Mouse (Mus musculus): ENCODE measurements around the gene Hipk4. TPM values are rescaled to one million over a fixed set of nuclear protein-coding genes. Genes with fewer than 3 reads are reported as not detected.

Gene Hipk4
- polyA plus RNA-seq, 1 experiment: not detected

GRCm38 (mm10) chr7:27518314-27518713 lies 4.8 kb upstream of the Hipk4 start:
- no peaks in the 10 kb centered on the region for H3K4me1 ChIP-seq (ENCODE audit: control insufficient read depth, insufficient read depth, insufficient read length, low read length)
- H3K27ac ChIP-seq (replicated peaks; ENCODE audit: low read depth, low read length): no peak overlapping the region
- no peak overlapping the region for H3K4me3 ChIP-seq (ENCODE audit: insufficient read depth, low read depth, low read length)

GRCm38 (mm10) chr7:27520104-27520503 lies 3.0 kb upstream of the Hipk4 start:
- no peak overlapping the region for H3K4me3 ChIP-seq (ENCODE audit: insufficient read depth, low read depth, low read length)
- H3K4me1 ChIP-seq (ENCODE audit: control insufficient read depth, insufficient read depth, insufficient read length, low read length): no peaks in the 10 kb centered on the region
- no peak overlapping the region for H3K27ac ChIP-seq (replicated peaks; ENCODE audit: low read depth, low read length)

- Histone ChIP-seq H3K27ac (replicated peaks; ENCODE audit: low read depth, low read length) (no peak overlapping the region), H3K4me3 (ENCODE audit: insufficient read depth, low read depth, low read length) (no peak overlapping the region), H3K4me1 (ENCODE audit: control insufficient read depth, insufficient read depth, insufficient read length, low read length) (no peaks in the 10 kb centered on the region)
Measured at GRCm38 (mm10) chr7:27520599-27520998, 2.5 kb upstream of the Hipk4 start.

- no peak overlapping the region for H3K27ac ChIP-seq (replicated peaks; ENCODE audit: low read depth, low read length)
- no peaks in the 10 kb centered on the region for H3K4me1 ChIP-seq (ENCODE audit: control insufficient read depth, insufficient read depth, insufficient read length, low read length)
- H3K4me3 ChIP-seq (ENCODE audit: insufficient read depth, low read depth, low read length): no peak overlapping the region
Measured at GRCm38 (mm10) chr7:27523805-27524204, 738 bp downstream of the Hipk4 start.

GRCm38 (mm10) chr7:27526039-27526827 lies 3.2 kb downstream of the Hipk4 start:
- Histone ChIP-seq H3K27ac (replicated peaks; ENCODE audit: low read depth, low read length) (no peak overlapping the region), H3K4me1 (ENCODE audit: control insufficient read depth, insufficient read depth, insufficient read length, low read length) (no peaks in the 10 kb centered on the region), H3K4me3 (ENCODE audit: insufficient read depth, low read depth, low read length) (no peak overlapping the region)

- no peak overlapping the region for H3K27ac ChIP-seq (replicated peaks; ENCODE audit: low read depth, low read length)
- no peak overlapping the region for H3K4me3 ChIP-seq (ENCODE audit: insufficient read depth, low read depth, low read length)
- H3K4me1 ChIP-seq (ENCODE audit: control insufficient read depth, insufficient read depth, insufficient read length, low read length): no peaks in the 10 kb centered on the region
Measured at GRCm38 (mm10) chr7:27529070-27529469, 6.0 kb downstream of the Hipk4 start.

- Histone ChIP-seq H3K4me3 (ENCODE audit: insufficient read depth, low read depth, low read length) (no peak overlapping the region), H3K27ac (replicated peaks; ENCODE audit: low read depth, low read length) (no peak overlapping the region), H3K4me1 (ENCODE audit: control insufficient read depth, insufficient read depth, insufficient read length, low read length) (no peaks in the 10 kb centered on the region)
Measured at GRCm38 (mm10) chr7:27530937-27531336, 7.9 kb downstream of the Hipk4 start.

GRCm38 (mm10) chr7:27531707-27532106 lies 8.6 kb downstream of the Hipk4 start:
- Histone ChIP-seq H3K27ac (replicated peaks; ENCODE audit: low read depth, low read length) (no peak overlapping the region), H3K4me3 (ENCODE audit: insufficient read depth, low read depth, low read length) (no peak overlapping the region), H3K4me1 (ENCODE audit: control insufficient read depth, insufficient read depth, insufficient read length, low read length) (no peaks in the 10 kb centered on the region)

- Histone ChIP-seq H3K4me1 (ENCODE audit: control insufficient read depth, insufficient read depth, insufficient read length, low read length) (no peaks in the 10 kb centered on the region), H3K4me3 (ENCODE audit: insufficient read depth, low read depth, low read length) (no peak overlapping the region)
Measured at GRCm38 (mm10) chr7:27532480-27533050, 9.5 kb downstream of the Hipk4 start.

GRCm38 (mm10) chr7:27535386-27535785 lies 12.3 kb downstream of the Hipk4 start:
- Histone ChIP-seq H3K4me1 (ENCODE audit: control insufficient read depth, insufficient read depth, insufficient read length, low read length) (no peaks in the 10 kb centered on the region), H3K4me3 (ENCODE audit: insufficient read depth, low read depth, low read length) (no peak overlapping the region), H3K27ac (replicated peaks; ENCODE audit: low read depth, low read length) (no peak overlapping the region)

More at GRCm38 (mm10) chr7:27532480-27533050, 9.5 kb downstream of the Hipk4 start:
- H3K27ac ChIP-seq (replicated peaks; ENCODE audit: low read depth, low read length): no peak overlapping the region

GRCm38 (mm10) chr7:27536618-27537017 lies 13.6 kb downstream of the Hipk4 start:
- Histone ChIP-seq H3K4me3 (ENCODE audit: insufficient read depth, low read depth, low read length) (no peak overlapping the region), H3K4me1 (ENCODE audit: control insufficient read depth, insufficient read depth, insufficient read length, low read length) (no peaks in the 10 kb centered on the region), H3K27ac (replicated peaks; ENCODE audit: low read depth, low read length) (no peak overlapping the region)

- no peaks in the 10 kb centered on the region; the same call in 1 of the 2 replicates for H3K4me1 ChIP-seq (ENCODE audit: control insufficient read depth, insufficient read depth, insufficient read length, low read length)
- H3K4me3 ChIP-seq (ENCODE audit: insufficient read depth, low read depth, low read length): no peak overlapping the region
Measured at GRCm38 (mm10) chr7:27537998-27538397, 14.9 kb downstream of the Hipk4 start.

GRCm38 (mm10) chr7:27538797-27539196 lies 15.7 kb downstream of the Hipk4 start:
- Histone ChIP-seq H3K27ac (replicated peaks; ENCODE audit: low read depth, low read length) (no peak overlapping the region), H3K4me3 (ENCODE audit: insufficient read depth, low read depth, low read length) (no peak overlapping the region), H3K4me1 (ENCODE audit: control insufficient read depth, insufficient read depth, insufficient read length, low read length) (no peaks in the 10 kb centered on the region; the same call in 1 of the 2 replicates)

More at GRCm38 (mm10) chr7:27537998-27538397, 14.9 kb downstream of the Hipk4 start:
- H3K27ac ChIP-seq (replicated peaks; ENCODE audit: low read depth, low read length): no peak overlapping the region

- Histone ChIP-seq H3K27ac (replicated peaks; ENCODE audit: low read depth, low read length) (no peak overlapping the region), H3K4me1 (ENCODE audit: control insufficient read depth, insufficient read depth, insufficient read length, low read length) (peaks cover 3% of the 10 kb centered on the region; the same call in 1 of the 2 replicates), H3K4me3 (ENCODE audit: insufficient read depth, low read depth, low read length) (no peak overlapping the region)
Measured at GRCm38 (mm10) chr7:27540521-27540920, 17.5 kb downstream of the Hipk4 start.

GRCm38 (mm10) chr7:27540935-27541334 lies 17.9 kb downstream of the Hipk4 start:
- H3K27ac ChIP-seq (replicated peaks; ENCODE audit: low read depth, low read length): no peak overlapping the region
- H3K4me3 ChIP-seq (ENCODE audit: insufficient read depth, low read depth, low read length): no peak overlapping the region
- H3K4me1 ChIP-seq (ENCODE audit: control insufficient read depth, insufficient read depth, insufficient read length, low read length): peaks cover 3% of the 10 kb centered on the region; the same call in 1 of the 2 replicates

- peaks cover 3% of the 10 kb centered on the region; the same call in 1 of the 2 replicates for H3K4me1 ChIP-seq (ENCODE audit: control insufficient read depth, insufficient read depth, insufficient read length, low read length)
- H3K27ac ChIP-seq (replicated peaks; ENCODE audit: low read depth, low read length): no peak overlapping the region
Measured at GRCm38 (mm10) chr7:27541431-27541830, 18.4 kb downstream of the Hipk4 start.

More at GRCm38 (mm10) chr7:27541431-27541830, 18.4 kb downstream of the Hipk4 start:
- H3K4me3 ChIP-seq (ENCODE audit: insufficient read depth, low read depth, low read length): no peak overlapping the region
